Mouse (Mus musculus) limb, embryonic 12.5 days (tissue): ENCODE data around the gene Rnf113a1. TPM values are rescaled to one million over a fixed set of nuclear protein-coding genes. Genes with fewer than 3 reads are reported as not detected.
A peak's percentile ranks its signal among the peaks of the same experiment; 100 is the strongest.
"Not testable (repeated sequence)": the region's sequence is repeated elsewhere in the genome, so short reads cannot be mapped to it uniquely, and the experiment has no call there.

Source experiments
- ATAC-seq: fragments of 200-750 bp; cut with Nextera tagmentation; 2 replicates; pipeline ENCODE4 v1.8.0; 2017; ENCODE audit warnings: low read depth, moderate TSS enrichment; ENCODE audit not compliant: insufficient number of reproducible peaks, insufficient read depth, low FRiP score, low TSS enrichment
- H3K27ac ChIP-seq: fragments of 300-500 bp; sonication (generic); 2 replicates; pipeline ENCODE4 v1.5.1; 2016; ENCODE audit warnings: mild to moderate bottlenecking, moderate library complexity
- H3K27me3 ChIP-seq: fragments of 300-500 bp; sonication (generic); 2 replicates; pipeline ENCODE4 v1.6.1; 2016; ENCODE audit warnings: mild to moderate bottlenecking, moderate library complexity
- H3K36me3 ChIP-seq: fragments of 300-500 bp; sonication (generic); 2 replicates; pipeline ENCODE4 v1.6.1; 2016; ENCODE audit warnings: mild to moderate bottlenecking, moderate library complexity
- H3K4me1 ChIP-seq: fragments of 300-500 bp; sonication (generic); replicated peaks from 2 replicates; pipeline ENCODE4 v1.6.1; 2016
- H3K4me2 ChIP-seq: fragments of 300-500 bp; sonication (generic); 2 replicates; pipeline ENCODE4 v1.6.1; 2016; ENCODE audit warnings: mild to moderate bottlenecking, moderate library complexity
- H3K4me3 ChIP-seq: fragments of 300-500 bp; sonication (generic); replicated peaks from 2 replicates; pipeline ENCODE4 v1.5.1; 2016; ENCODE audit warnings: mild to moderate bottlenecking
- H3K9ac ChIP-seq: fragments of 300-500 bp; sonication (generic); replicated peaks from 2 replicates; pipeline ENCODE4 v1.6.1; 2016; ENCODE audit warnings: mild to moderate bottlenecking, moderate library complexity
- H3K9me3 ChIP-seq: fragments of 300-500 bp; sonication (generic); 2 replicates; pipeline ENCODE4 v1.6.1; 2016; ENCODE audit warnings: mild to moderate bottlenecking, moderate library complexity
- WGBS: fragments of 180-500 bp; shearing (Covaris S2); methylation state at CpG from one replicate; pipeline ENCODE4 v1.1.7; 2016; 5-methylcytosine and 5-hydroxymethylcytosine counted together
- polyA plus RNA-seq: library from polyadenylated mRNA; unstranded; fragments of >200 nt; fragmentation: Nextera tagmentation; extraction: Ambion mirVana; gene quantifications from 2 replicates; pipeline ENCODE4 v1.2.1, GENCODE M21; 2016

Gene Rnf113a1
- polyA plus RNA-seq, 1 experiment from 2014 or later, result 13.0 TPM

GRCm38 (mm10) chrX:37191744-37192379 lies 817 bp downstream of the Rnf113a1 start:
- no peaks in the 10 kb centered on the region for H3K27me3 ChIP-seq
- H3K4me3 ChIP-seq, result peak overlapping the region; percentile 55
- H3K27ac ChIP-seq, result no peak overlapping the region
- H3K9ac ChIP-seq, result peak overlapping the region; percentile 60
- no peaks in the 10 kb centered on the region for H3K9me3 ChIP-seq
- no peaks in the 10 kb centered on the region; the same call in 1 of the 2 replicates for H3K4me1 ChIP-seq
- 27% methylated on average over 28 of the region's 28 CpGs for WGBS
- ATAC-seq, result 0 out of 2 replicates have a peak, but pooled peaks have one; percentile 22
- H3K36me3 ChIP-seq, result no peaks in the 10 kb centered on the region
- H3K4me2 ChIP-seq, result peak overlapping the region; percentile 65

GRCm38 (mm10) chrX:37198676-37199075 lies 7.6 kb downstream of the Rnf113a1 start:
- Histone ChIP-seq H3K27me3 (no peaks in the 10 kb centered on the region), H3K9me3 (no peaks in the 10 kb centered on the region), H3K36me3 (no peaks in the 10 kb centered on the region), H3K9ac (no peak overlapping the region), H3K27ac (no peak overlapping the region), H3K4me3 (no peak overlapping the region), H3K4me2 (no peak overlapping the region), H3K4me1 (no peaks in the 10 kb centered on the region)
- no peak for ATAC-seq
- 56% methylated on average over 8 of the region's 8 CpGs for WGBS

- ATAC-seq, result no peak
- Histone ChIP-seq H3K27ac (no peak within 1 kb of the TSS), H3K4me2 (no peak within 1 kb of the TSS), H3K4me1 (no peaks in the 10 kb centered on the region), H3K27me3 (no peaks in the 10 kb centered on the region), H3K9ac (no peak within 1 kb of the TSS), H3K9me3 (no peaks in the 10 kb centered on the region), H3K36me3 (no peaks in the 10 kb centered on the region), H3K4me3 (no peak within 1 kb of the TSS)
- WGBS, result 84% methylated on average over 10 of the region's 10 CpGs
Observed at GRCm38 (mm10) chrX:37210941-37211340, 19.9 kb downstream of the Rnf113a1 start, which contains the start of gene Gm9. Gene Gm9, minus strand, starts transcription at chrX:37211041.

GRCm38 (mm10) chrX:37222158-37222557 lies 31.1 kb downstream of the Rnf113a1 start, which contains the start of gene Rhox1:
Gene Rhox1, minus strand, starts transcription at chrX:37222258.
- not testable (repeated sequence) for ATAC-seq, H3K27ac ChIP-seq

More at GRCm38 (mm10) chrX:37222158-37222557, 31.1 kb downstream of the Rnf113a1 start, which contains the start of gene Rhox1:
- not testable (repeated sequence) for H3K4me3 ChIP-seq, H3K9me3 ChIP-seq, H3K9ac ChIP-seq, H3K4me2 ChIP-seq, H3K36me3 ChIP-seq, H3K4me1 ChIP-seq, H3K27me3 ChIP-seq
- WGBS, result 55% methylated on average over 1 of the region's 1 CpGs

Other genes with a start within 250 kb of the Rnf113a1 start
- gene Sept6, start 199.5 kb upstream of the Rnf113a1 start, polyA plus RNA-seq, result 82.7 and 83.5 TPM in 2 replicates
- gene Sowahd, start 142.4 kb upstream of the Rnf113a1 start, polyA plus RNA-seq, result not detected in 2 replicates
- 532 and 542 TPM in 2 replicates for gene Rpl39, start 105.8 kb upstream of the Rnf113a1 start, polyA plus RNA-seq
- gene Upf3b, start 80.9 kb upstream of the Rnf113a1 start, polyA plus RNA-seq, result 21.2 and 22.2 TPM in 2 replicates
- gene Nkap, start 64.5 kb upstream of the Rnf113a1 start, polyA plus RNA-seq, result 17.5 and 19.8 TPM in 2 replicates
- not detected in 2 replicates for gene Akap14, start 22.4 kb upstream of the Rnf113a1 start, polyA plus RNA-seq
- 393 and 398 TPM in 2 replicates for gene Ndufa1, start 82 bp upstream of the Rnf113a1 start, polyA plus RNA-seq
- not detected in 2 replicates for gene Gm9, start 19.8 kb downstream of the Rnf113a1 start, polyA plus RNA-seq
- gene Rhox1, start 31.0 kb downstream of the Rnf113a1 start, polyA plus RNA-seq, result not detected in 2 replicates
- not detected in 2 replicates for gene Rhox2a, start 53.7 kb downstream of the Rnf113a1 start, polyA plus RNA-seq
- gene Rhox3a, start 58.7 kb downstream of the Rnf113a1 start, polyA plus RNA-seq, result not detected in 2 replicates
- gene Rhox4a, start 74.1 kb downstream of the Rnf113a1 start, polyA plus RNA-seq, result not detected in 2 replicates
- gene Rhox3a2, start 188.8 kb downstream of the Rnf113a1 start, polyA plus RNA-seq, result not detected in 2 replicates
- not detected in 2 replicates for gene Rhox4a2, start 199.6 kb downstream of the Rnf113a1 start, polyA plus RNA-seq
- gene Rhox2b, start 220.8 kb downstream of the Rnf113a1 start, polyA plus RNA-seq, result not detected in 2 replicates
- 0.30 TPM in 1 of 2 replicates, not detected in the other for gene Rhox4b, start 241.2 kb downstream of the Rnf113a1 start, polyA plus RNA-seq